Mouse (Mus musculus) liver, embryonic 14.5 days (tissue): ENCODE measurements at regions not wholly inside any gene's neighbourhood (a gene's known extent, or its start where the extent isn't known, plus 50 kb on each side); places are given as distances from the start of the nearest gene placed in this dataset.

Experiments used
- ATAC-seq: fragments of 200-750 bp; cut with Nextera tagmentation; 2 replicates; pipeline ENCODE4 v1.8.0; 2017; ENCODE audit warnings: moderate number of reproducible peaks, mild to moderate bottlenecking, moderate library complexity; ENCODE audit not compliant: insufficient read depth
- DNase-seq, 3 experiments: peaks; one replicate each; pipeline ENCODE4 v3.0.0-alpha.2; 2012 to 2013; ENCODE audit warnings: low read depth in 3 of 3, low spot score in 3 of 3
- H3K27ac ChIP-seq: fragments of 300-500 bp; sonication (generic); 2 replicates; pipeline ENCODE4 v1.5.1; 2014; ENCODE audit warnings: moderate library complexity, mild to moderate bottlenecking, control low read depth, inconsistent platforms
- H3K27me3 ChIP-seq: fragments of 300-500 bp; sonication (generic); 2 replicates; pipeline ENCODE4 v1.6.1; 2014; ENCODE audit warnings: mild to moderate bottlenecking, low read length, moderate library complexity; ENCODE audit not compliant: control insufficient read depth, insufficient read depth
- H3K36me3 ChIP-seq: fragments of 300-500 bp; sonication (generic); replicated peaks from 2 replicates; pipeline ENCODE4 v1.6.1; 2014; ENCODE audit warnings: low read depth; ENCODE audit not compliant: control insufficient read depth, insufficient read depth
- H3K4me1 ChIP-seq, 2 experiments: fragments of 200-500 bp in 1 of 2; fragments of 300-500 bp in 1 of 2; sonication (generic) in 1 of 2; replicated peaks; 2 replicates each; pipeline ENCODE4 v1.6.1; 2012 to 2014; ENCODE audit warnings: antibody characterized with exemption in 1 of 2, inconsistent platforms in 1 of 2, low read length in 1 of 2; ENCODE audit not compliant: control insufficient read depth in 2 of 2, insufficient read depth in 2 of 2
- H3K4me2 ChIP-seq: fragments of 300-500 bp; sonication (generic); 2 replicates; pipeline ENCODE4 v1.6.1; 2014; ENCODE audit warnings: low read depth, mild to moderate bottlenecking, control low read depth, moderate library complexity
- H3K4me3 ChIP-seq, 2 experiments: fragments of 200-500 bp in 1 of 2; fragments of 300-500 bp in 1 of 2; sonication (generic) in 1 of 2; 2 replicates each; pipeline ENCODE4 v1.5.1; 2012 to 2014; ENCODE audit warnings: low read depth in 2 of 2, low read length in 2 of 2, mild to moderate bottlenecking in 2 of 2, control low read depth in 1 of 2, inconsistent platforms in 1 of 2, moderate library complexity in 1 of 2; ENCODE audit not compliant: insufficient read depth in 1 of 2
- H3K9ac ChIP-seq: fragments of 300-500 bp; sonication (generic); replicated peaks from 2 replicates; pipeline ENCODE4 v1.6.1; 2014; ENCODE audit warnings: mild to moderate bottlenecking, control low read depth, moderate library complexity
- H3K9me3 ChIP-seq: fragments of 300-500 bp; sonication (generic); 2 replicates; pipeline ENCODE4 v1.6.1; 2016; ENCODE audit warnings: low read length, mixed read lengths; ENCODE audit not compliant: control insufficient read depth
- CTCF ChIP-seq: IDR thresholded peaks from 2 replicates; pipeline ENCODE4 v1.5.1; 2016; ENCODE audit warnings: antibody characterized with exemption, low read depth, control low read depth
- EP300 ChIP-seq: IDR thresholded peaks from 2 replicates; pipeline ENCODE4 v1.6.1; 2016; ENCODE audit warnings: antibody characterized with exemption, low read depth
- WGBS: fragments of 180-500 bp; shearing (Covaris S2); extraction: QIAGEN DNeasy Blood & Tissue Kit; methylation state at CpG from one replicate; pipeline ENCODE4 v1.1.7; 2014; ENCODE audit not compliant: insufficient replicate concordance; 5-methylcytosine and 5-hydroxymethylcytosine counted together

GRCm38 (mm10) chr3:149045343-149045742 is 55.0 kb upstream of the Adgrl2 start:
- H3K4me2 ChIP-seq = no peak overlapping the region
- no peaks in the 10 kb centered on the region for H3K36me3 ChIP-seq
- no peaks in the 10 kb centered on the region for H3K4me1 ChIP-seq
- no peak overlapping the region for H3K9ac ChIP-seq
- DNase-seq (no peak), ATAC-seq (no peak)
- whole genome bisulfite sequencing = 49% methylated on average over 5 of the region's 5 CpGs
- no peak overlapping the region for H3K4me3 ChIP-seq
- TF ChIP-seq EP300 (no peak), CTCF (no peak)
- H3K27ac ChIP-seq = no peak overlapping the region
- H3K27me3 ChIP-seq = no peaks in the 10 kb centered on the region
- no peaks in the 10 kb centered on the region for H3K9me3 ChIP-seq

- Histone ChIP-seq H3K9me3 (no peaks in the 10 kb centered on the region), H3K4me3 (no peak overlapping the region), H3K27ac (no peak overlapping the region), H3K36me3 (no peaks in the 10 kb centered on the region), H3K4me2 (no peak overlapping the region), H3K27me3 (no peaks in the 10 kb centered on the region), H3K9ac (no peak overlapping the region), H3K4me1 (no peaks in the 10 kb centered on the region)
- whole genome bisulfite sequencing = 79% methylated on average over 4 of the region's 4 CpGs
- DNase-seq = no peak
- TF ChIP-seq CTCF (no peak), EP300 (no peak)
- no peak for ATAC-seq
Observed at GRCm38 (mm10) chr3:149043901-149044300, 53.5 kb upstream of the Adgrl2 start.

- DNase-seq = no peak
- H3K9me3 ChIP-seq = no peaks in the 10 kb centered on the region
- no peak overlapping the region for H3K4me3 ChIP-seq
- H3K4me2 ChIP-seq = no peak overlapping the region
- no peak overlapping the region for H3K9ac ChIP-seq
- ATAC-seq = no peak
- H3K36me3 ChIP-seq = no peaks in the 10 kb centered on the region
- no peaks in the 10 kb centered on the region for H3K4me1 ChIP-seq
- 49% methylated on average over 9 of the region's 9 CpGs for WGBS
- H3K27ac ChIP-seq = no peak overlapping the region
- TF ChIP-seq EP300 (no peak), CTCF (no peak)
- H3K27me3 ChIP-seq = no peaks in the 10 kb centered on the region
Observed at GRCm38 (mm10) chr3:149042527-149042926, 52.2 kb upstream of the Adgrl2 start.

- WGBS = 31% methylated on average over 3 of the region's 3 CpGs
- Histone ChIP-seq H3K4me1 (no peaks in the 10 kb centered on the region), H3K27me3 (no peaks in the 10 kb centered on the region), H3K9ac (no peak overlapping the region), H3K27ac (no peak overlapping the region), H3K4me2 (no peak overlapping the region), H3K9me3 (no peaks in the 10 kb centered on the region), H3K4me3 (no peak overlapping the region), H3K36me3 (no peaks in the 10 kb centered on the region)
- no peak for ATAC-seq
- DNase-seq = no peak
- no peak for TF ChIP-seq EP300
- TF ChIP-seq CTCF = no peak
Observed at GRCm38 (mm10) chr3:149041188-149041587, 50.8 kb upstream of the Adgrl2 start.
